Mouse (Mus musculus) gastrocnemius, postnatal 10 days (tissue): ENCODE data around the gene Zswim9. TPM values are rescaled to one million over a fixed set of nuclear protein-coding genes. Genes with fewer than 3 reads are reported as not detected.

ENCODE experiments used
- DNase-seq: peaks from one replicate; pipeline ENCODE4 v3.0.0; 2021; ENCODE audit warnings: mixed read lengths
- total RNA-seq, 2 experiments: library from RNA; stranded (reverse); gene quantifications; 2 replicates each; pipeline ENCODE4 v1.2.3; 2021

Zswim9 gene
- total RNA-seq, 2 experiments from 2014 or later = 5.4 to 7.0 TPM

DNA sequence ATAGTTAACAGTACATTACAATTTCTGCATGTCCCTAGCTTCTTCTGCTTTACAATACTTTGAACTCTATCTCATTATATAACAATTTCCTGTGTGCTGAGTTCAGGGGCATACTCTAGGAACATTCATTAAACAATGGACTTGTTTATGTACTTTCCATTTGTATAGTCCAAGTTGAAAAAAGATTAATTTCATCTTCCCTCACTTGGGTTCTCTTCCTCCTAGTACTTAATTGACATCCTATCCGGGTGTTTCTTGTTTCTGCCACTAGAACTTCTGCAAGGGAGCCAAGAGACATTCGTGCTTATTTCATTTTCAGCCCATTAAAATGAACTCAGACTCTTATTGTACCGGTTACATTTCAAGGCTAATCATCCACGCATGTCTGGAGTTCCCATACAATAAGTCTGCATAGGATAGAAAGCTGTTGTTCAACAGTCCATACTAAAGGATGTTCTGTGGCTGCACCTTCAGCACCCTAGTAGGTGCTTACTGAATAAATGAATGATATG lies 9.7 kb downstream of the Zswim9 start:
- DNase-seq = no peak

DNA sequence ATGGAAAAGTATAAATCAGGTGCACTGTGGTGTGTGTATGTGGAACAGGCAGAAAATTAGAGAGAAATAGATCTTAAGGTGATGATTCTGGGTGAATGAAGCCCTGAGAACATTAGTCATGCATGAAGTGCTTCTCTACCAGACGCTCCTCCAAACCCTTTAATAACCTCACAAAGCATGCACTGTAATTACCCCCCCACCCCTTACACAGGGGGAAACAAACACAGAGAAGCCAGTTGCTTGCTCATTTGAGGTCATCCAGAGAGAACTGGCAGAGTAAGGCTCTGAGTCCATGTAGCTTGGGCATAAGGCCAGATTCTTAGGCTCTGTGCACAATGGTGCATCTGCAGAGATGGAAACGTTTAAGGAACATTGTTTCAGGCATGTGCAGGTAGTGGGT lies 14.1 kb downstream of the Zswim9 start:
- no peak for DNase-seq

DNA sequence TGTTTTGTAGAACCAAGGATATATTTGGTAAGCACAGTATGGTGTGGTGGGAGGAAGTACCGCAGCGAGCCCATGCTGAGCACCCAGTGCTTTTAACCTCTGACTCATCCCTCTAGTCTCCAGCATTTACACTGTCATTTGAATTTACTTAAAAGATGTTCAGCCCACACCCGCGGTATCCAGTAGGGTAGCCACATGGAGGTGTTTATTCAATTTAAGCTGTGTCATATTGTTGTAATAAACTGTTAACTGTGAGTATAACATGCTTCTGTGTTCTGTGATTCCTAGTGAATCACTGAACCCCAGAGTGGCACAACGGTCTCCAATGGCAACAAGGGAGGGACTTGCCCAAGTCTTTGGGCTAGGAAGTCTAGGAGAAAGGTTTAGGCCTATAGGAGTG lies 14.7 kb downstream of the Zswim9 start:
- no peak for DNase-seq

DNA sequence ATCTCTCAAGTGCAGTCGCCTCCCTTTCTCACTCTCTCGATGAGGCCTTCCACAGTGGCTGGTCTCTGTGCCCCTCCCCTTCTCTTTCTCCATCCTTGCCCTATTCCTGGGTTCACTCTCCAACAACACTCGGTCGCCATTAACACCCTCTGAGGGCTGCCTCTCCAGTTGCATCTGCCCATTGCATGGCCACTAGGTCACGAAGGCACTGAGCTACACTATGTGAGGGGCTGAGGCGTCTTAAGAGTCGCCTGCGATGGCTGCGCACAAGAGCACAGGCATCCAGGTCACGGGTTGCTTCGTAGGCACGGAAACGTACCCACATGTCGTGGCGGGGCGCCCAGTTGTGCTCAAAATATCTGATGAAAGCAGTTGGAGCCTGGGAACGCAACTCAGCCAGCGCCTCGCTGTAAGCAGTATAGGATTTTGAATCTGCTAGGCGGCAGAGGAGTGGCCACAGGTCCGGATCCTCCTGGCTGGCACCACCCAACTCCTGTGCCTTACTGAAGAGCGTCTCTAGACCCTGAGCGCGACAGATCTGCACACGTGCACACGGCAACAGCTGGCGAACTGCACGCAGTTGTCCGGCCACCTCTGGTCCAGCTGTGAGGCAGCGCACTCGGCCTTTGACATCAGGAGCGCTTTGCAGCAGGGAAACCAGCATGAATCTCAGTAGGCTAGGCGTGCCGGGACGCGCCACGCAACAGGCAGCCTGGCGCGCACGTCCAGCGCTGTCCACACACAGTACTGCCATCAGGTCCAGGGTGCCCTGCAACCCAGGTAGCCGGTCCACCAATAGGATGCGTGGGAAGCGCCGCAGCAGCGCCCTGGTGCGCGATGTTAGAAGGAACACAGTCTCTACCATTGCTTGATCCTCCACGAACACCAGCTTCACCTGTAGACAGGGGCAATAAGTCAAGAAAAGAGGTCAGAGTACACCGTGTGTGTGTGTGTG lies 17.5 kb downstream of the Zswim9 start:
- peak; percentile 10 for DNase-seq

DNA sequence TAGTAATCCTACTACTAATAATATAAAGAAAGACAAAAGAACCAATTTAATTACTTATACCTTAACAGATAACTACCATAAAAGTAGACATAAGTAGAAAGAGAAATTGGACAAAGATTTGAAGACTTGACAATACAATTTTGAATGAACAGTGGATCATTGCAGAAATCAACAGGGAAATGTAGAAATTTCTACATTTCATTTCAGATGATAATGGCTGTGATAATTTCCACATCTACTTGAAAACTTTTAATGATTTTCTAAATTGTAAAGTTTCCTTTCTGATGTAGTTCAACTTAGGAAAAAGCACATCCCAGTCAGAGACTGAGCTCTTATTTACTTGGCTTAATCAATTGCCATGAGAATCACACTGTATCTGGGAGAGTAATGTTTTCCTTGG lies 65.8 kb downstream of the Zswim9 start, which contains the start of gene Vmn1r89:
Vmn1r89 (plus strand) TSS at position 301 of the 400 bp plus-strand sequence.
- no peak for DNase-seq

Other genes starting within 250 kb of the Zswim9 start
- 100 to 1,000 TPM; 114 to 123 TPM for gene Chmp2a, start 243.9 kb downstream of the Zswim9 start, total RNA-seq
- 100 to 1,000 TPM; 153 to 168 TPM for gene Ube2m, start 240.4 kb downstream of the Zswim9 start, total RNA-seq
- gene Mzf1, start 224.0 kb downstream of the Zswim9 start, total RNA-seq = 1 to 10 TPM; 1.2 to 1.5 TPM
- not detected for gene Vmn1r85, start 183.5 kb downstream of the Zswim9 start, total RNA-seq
- gene Vmn1r86, start 158.8 kb downstream of the Zswim9 start, total RNA-seq = not detected
- gene Vmn1r87, start 138.6 kb downstream of the Zswim9 start, total RNA-seq = not detected
- under 1 TPM; 0.07 to 0.11 TPM for gene Vmn1r88, start 119.2 kb downstream of the Zswim9 start, total RNA-seq
- gene Vmn1r89, start 65.7 kb downstream of the Zswim9 start, total RNA-seq = not detected
- gene Lig1, start 1.4 kb downstream of the Zswim9 start, total RNA-seq = 10 to 100 TPM in 1 of 2 experiments, 1 to 10 TPM in 1; 9.6 to 16.5 TPM
- gene Pla2g4c, start 45.9 kb upstream of the Zswim9 start, total RNA-seq = under 1 TPM in 1 of 2 experiments, not detected in 1; 0.43 TPM
- not detected for gene Cabp5, start 119.4 kb upstream of the Zswim9 start, total RNA-seq
- not detected for gene Bsph1, start 172.1 kb upstream of the Zswim9 start, total RNA-seq